8 mouse cellular contexts compared by ENCODE assay signal in the genomic region with DNA sequence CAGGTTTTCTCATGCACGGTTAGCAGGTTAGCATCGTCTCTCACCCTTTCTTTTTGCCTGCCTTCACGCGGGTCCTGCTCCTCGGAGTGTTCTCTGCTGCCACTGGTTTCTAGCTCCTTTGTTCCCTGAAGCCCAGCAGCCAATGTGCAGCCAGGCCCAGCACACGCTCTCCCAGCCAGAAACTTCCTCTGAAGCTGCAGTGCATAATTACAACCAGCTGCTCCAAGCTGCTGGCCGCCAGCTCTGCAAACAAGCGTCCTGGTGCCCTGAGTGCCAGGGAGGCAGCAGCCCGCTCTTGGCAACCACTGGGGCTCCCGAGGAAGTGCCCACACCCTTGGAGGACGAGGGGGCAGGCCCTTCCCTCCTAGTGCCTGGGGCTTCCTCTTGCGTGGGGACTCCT.
DNase-seq lines count a peak whose midpoint lies in the region; ATAC-seq and TF ChIP-seq lines count a peak whose summit lies in the region.

No protein-coding gene starts in this region.

- peak overlapping the region; percentile 91 for H3K27ac ChIP-seq in heart, embryonic 12.5 days (ENCODE audit: poor library complexity, severe bottlenecking)
- H3K27ac ChIP-seq in kidney, embryonic 14.5 days (ENCODE audit: low read depth, low read length), result peak overlapping the region; percentile 84
- H3K27ac ChIP-seq in limb, embryonic 15.5 days, result peak overlapping the region; percentile 89
- peak overlapping the region; percentile 69 for H3K27ac ChIP-seq in midbrain, postnatal 0 days (ENCODE audit: low read depth, low read length)

- no peaks in the 10 kb centered on the region for H3K27me3 ChIP-seq in heart, embryonic 12.5 days (replicated peaks)
- no peaks in the 10 kb centered on the region for H3K27me3 ChIP-seq in kidney, embryonic 14.5 days (ENCODE audit: control insufficient read depth, insufficient read depth, low read length)
- H3K27me3 ChIP-seq in limb, embryonic 15.5 days, result no peaks in the 10 kb centered on the region
- H3K27me3 ChIP-seq in midbrain, postnatal 0 days (ENCODE audit: insufficient read depth, low read length), result no peaks in the 10 kb centered on the region

- WGBS in heart, embryonic 12.5 days, result 7% methylated on average over 12 of the region's 12 CpGs
- 4% methylated on average over 12 of the region's 12 CpGs for WGBS in kidney, embryonic 14.5 days
- 2% methylated on average over 12 of the region's 12 CpGs for WGBS in limb, embryonic 15.5 days
- WGBS in midbrain, postnatal 0 days, result 2% methylated on average over 12 of the region's 12 CpGs

- H3K4me1 ChIP-seq in heart, embryonic 12.5 days (replicated peaks), result peaks cover 40% of the 10 kb centered on the region
- peaks cover 21% of the 10 kb centered on the region for H3K4me1 ChIP-seq in kidney, embryonic 14.5 days (ENCODE audit: control insufficient read depth, insufficient read depth, low read length)
- peaks cover 41% of the 10 kb centered on the region for H3K4me1 ChIP-seq in limb, embryonic 15.5 days
- peaks cover 12% of the 10 kb centered on the region for H3K4me1 ChIP-seq in midbrain, postnatal 0 days (ENCODE audit: insufficient read depth, low read length)

- peak overlapping the region; percentile 3; the same call in 1 of the 2 replicates for H3K4me3 ChIP-seq in heart, embryonic 12.5 days
- no peak overlapping the region for H3K4me3 ChIP-seq in kidney, embryonic 14.5 days (ENCODE audit: low read length)
- peak overlapping the region; percentile 11 for H3K4me3 ChIP-seq in limb, embryonic 15.5 days
- H3K4me3 ChIP-seq in midbrain, postnatal 0 days (ENCODE audit: low read depth, low read length), result no peak overlapping the region

- DNase-seq in ovary, postnatal 36 days (ENCODE audit: low spot score), result peak; percentile 65
- DNase-seq in ovary, postnatal 10 days (ENCODE audit: low spot score), result no peak
- DNase-seq in fibroblast of lung, adult 2 months (ENCODE audit: low read depth), result peak; percentile 89
- peak; percentile 94 for DNase-seq in midbrain, postnatal 0 days (ENCODE audit: low spot score)
- DNase-seq in testis, postnatal 14 days (ENCODE audit: low spot score), result peak; percentile 37

- no peak for TF ChIP-seq CTCF in midbrain, postnatal 0 days (IDR thresholded peaks at IDR 0.05)

- no peaks in the 10 kb centered on the region for H3K36me3 ChIP-seq in heart, embryonic 12.5 days
- no peaks in the 10 kb centered on the region for H3K36me3 ChIP-seq in kidney, embryonic 14.5 days (ENCODE audit: control insufficient read depth, insufficient read depth, low read length)
- H3K36me3 ChIP-seq in limb, embryonic 15.5 days, result no peaks in the 10 kb centered on the region
- no peaks in the 10 kb centered on the region for H3K36me3 ChIP-seq in midbrain, postnatal 0 days (ENCODE audit: insufficient read depth, low read length)

- H3K9me3 ChIP-seq in heart, embryonic 12.5 days (replicated peaks), result no peaks in the 10 kb centered on the region
- no peaks in the 10 kb centered on the region for H3K9me3 ChIP-seq in kidney, embryonic 14.5 days (ENCODE audit: control insufficient read depth, low read length)
- H3K9me3 ChIP-seq in limb, embryonic 15.5 days, result no peaks in the 10 kb centered on the region
- H3K9me3 ChIP-seq in midbrain, postnatal 0 days (ENCODE audit: low read length), result no peaks in the 10 kb centered on the region

- peak overlapping the region; percentile 44 for H3K9ac ChIP-seq in heart, embryonic 12.5 days
- H3K9ac ChIP-seq in kidney, embryonic 14.5 days (ENCODE audit: low read depth, low read length), result 0 out of 2 replicates have a peak overlapping the region, but pooled peaks have one; percentile 25
- no peak overlapping the region for H3K9ac ChIP-seq in limb, embryonic 15.5 days
- H3K9ac ChIP-seq in midbrain, postnatal 0 days (replicated peaks; ENCODE audit: low read length, poor library complexity, severe bottlenecking), result no peak overlapping the region

- peak overlapping the region; percentile 43 for H3K4me2 ChIP-seq in heart, embryonic 12.5 days
- H3K4me2 ChIP-seq in kidney, embryonic 14.5 days (replicated peaks; ENCODE audit: low read depth, low read length), result peak overlapping the region; percentile 35
- peak overlapping the region; percentile 40 for H3K4me2 ChIP-seq in limb, embryonic 15.5 days
- peak overlapping the region; percentile 39 for H3K4me2 ChIP-seq in midbrain, postnatal 0 days (ENCODE audit: low read depth, low read length, poor library complexity, severe bottlenecking)

- peak; percentile 56 for ATAC-seq in heart, embryonic 12.5 days (ENCODE audit: insufficient number of reproducible peaks, low FRiP score)
- ATAC-seq in kidney, embryonic 14.5 days (ENCODE audit: low FRiP score, low TSS enrichment), result peak; percentile 71
- peak; percentile 72 for ATAC-seq in limb, embryonic 15.5 days (ENCODE audit: insufficient number of reproducible peaks, low FRiP score, low TSS enrichment, low read depth)
- ATAC-seq in midbrain, postnatal 0 days (ENCODE audit: low FRiP score), result peak; percentile 88

Comparison
In these comparisons a context has a peak if more than half of its experiments do, and no peak if none do; other contexts are left out.
1. H3K4me3 ChIP-seq: peak in heart, embryonic 12.5 days (single experiment) and limb, embryonic 15.5 days (single experiment); none in kidney, embryonic 14.5 days (single experiment) and midbrain, postnatal 0 days (single experiment).
2. H3K9ac ChIP-seq: peak in heart, embryonic 12.5 days (single experiment) and kidney, embryonic 14.5 days (single experiment); none in limb, embryonic 15.5 days (single experiment) and midbrain, postnatal 0 days (single experiment).
3. Peak in every context shown above with its lines, with median percentiles within 50 percentile points of each other: ATAC-seq, H3K27ac ChIP-seq and H3K4me2 ChIP-seq.